Mouse (Mus musculus): ENCODE data around the gene Ado. TPM values are rescaled to one million over a fixed set of nuclear protein-coding genes. Genes with fewer than 3 reads are reported as not detected.
A peak's percentile ranks its signal among the peaks of the same experiment; 100 is the strongest.

Ado gene
- polyA plus RNA-seq, 1 experiment from 2014 or later = 51.9 TPM

DNA sequence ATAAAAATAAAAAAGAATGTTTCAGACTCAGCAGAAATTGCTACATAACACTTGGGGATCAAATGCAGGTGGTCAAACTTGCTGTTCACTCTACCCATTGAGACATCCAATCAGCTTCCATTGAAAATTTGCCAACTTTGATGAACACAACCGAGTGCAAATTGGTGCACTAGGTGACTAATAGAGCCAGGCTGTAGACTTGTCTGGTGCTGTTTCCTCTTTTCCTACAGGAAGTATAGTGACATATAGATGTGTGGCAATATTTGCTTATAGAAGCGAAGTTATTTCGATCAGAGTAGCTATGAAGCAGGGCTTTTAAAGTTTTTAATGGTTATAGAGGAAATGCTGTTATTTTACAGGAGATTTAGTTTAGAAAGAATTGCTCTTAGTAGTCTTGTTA lies 30.0 kb downstream of the Ado start:
- WGBS = 82% methylated on average over 3 of the region's 3 CpGs
- Histone ChIP-seq H3K27ac (ENCODE audit: low read length) (no peak overlapping the region), H3K4me2 (ENCODE audit: low read depth, low read length) (no peak overlapping the region), H3K27me3 (ENCODE audit: control insufficient read depth, insufficient read depth, low read length) (no peaks in the 10 kb centered on the region), H3K4me3 (replicated peaks; ENCODE audit: low read length) (no peak overlapping the region), H3K9ac (ENCODE audit: low read length) (no peak overlapping the region), H3K9me3 (replicated peaks; ENCODE audit: control insufficient read depth, low read length) (no peaks in the 10 kb centered on the region), H3K4me1 (ENCODE audit: control insufficient read depth, insufficient read depth, low read length) (no peaks in the 10 kb centered on the region), H3K36me3 (ENCODE audit: control insufficient read depth, insufficient read depth, low read length) (no peaks in the 10 kb centered on the region)
- ATAC-seq (ENCODE audit: insufficient read depth, low FRiP score) = no peak

DNA sequence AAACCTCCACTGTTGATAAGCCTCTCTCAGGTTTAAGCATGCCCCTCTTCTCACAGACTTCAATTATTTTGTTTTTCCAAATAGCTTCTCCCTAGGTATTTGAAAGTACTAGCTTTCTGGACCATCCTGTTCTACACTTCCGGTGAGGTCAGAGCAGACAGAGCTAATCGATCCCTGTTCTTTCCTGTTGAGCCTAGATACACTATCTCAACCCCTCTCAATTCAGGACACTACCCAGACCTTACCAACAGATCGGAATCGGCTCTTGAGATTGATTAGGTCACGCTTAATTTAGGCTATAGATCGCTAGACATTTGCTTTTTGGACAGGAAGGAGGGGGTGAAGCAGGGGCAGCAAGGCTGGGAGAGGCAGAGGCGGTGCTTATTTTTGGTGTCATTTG lies 35.9 kb downstream of the Ado start:
- WGBS = 70% methylated on average over 7 of the region's 7 CpGs
- H3K4me2 ChIP-seq (ENCODE audit: low read depth, low read length) = no peak overlapping the region

DNA sequence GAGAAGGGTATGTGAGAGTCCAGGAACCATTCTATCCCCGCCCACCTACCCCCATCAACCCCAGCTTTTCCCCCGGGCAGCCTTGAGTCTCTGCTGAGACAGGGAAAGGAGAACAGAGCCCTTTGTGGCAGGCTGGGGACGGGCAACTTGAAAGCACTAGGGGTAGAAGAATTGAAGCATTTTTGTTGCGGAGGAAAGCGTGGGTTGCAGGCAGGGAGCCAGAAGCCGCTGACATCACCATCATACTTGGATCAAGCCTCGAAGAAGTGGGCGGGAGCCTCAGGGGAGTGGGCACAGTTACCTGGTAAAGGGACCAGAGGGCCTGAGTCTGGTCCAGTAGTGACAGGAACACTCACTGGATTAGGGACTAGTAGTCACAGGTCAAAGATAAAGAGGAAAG lies 36.5 kb downstream of the Ado start:
- H3K27ac ChIP-seq (ENCODE audit: low read length) = no peak overlapping the region
- no peak for ATAC-seq (ENCODE audit: insufficient read depth, low FRiP score)
- H3K4me2 ChIP-seq (ENCODE audit: low read depth, low read length) = no peak overlapping the region
- no peaks in the 10 kb centered on the region for H3K36me3 ChIP-seq (ENCODE audit: control insufficient read depth, insufficient read depth, low read length)
- no peaks in the 10 kb centered on the region for H3K4me1 ChIP-seq (ENCODE audit: control insufficient read depth, insufficient read depth, low read length)
- H3K4me3 ChIP-seq (replicated peaks; ENCODE audit: low read length) = no peak overlapping the region
- no peaks in the 10 kb centered on the region for H3K9me3 ChIP-seq (replicated peaks; ENCODE audit: control insufficient read depth, low read length)
- H3K27me3 ChIP-seq (ENCODE audit: control insufficient read depth, insufficient read depth, low read length) = no peaks in the 10 kb centered on the region
- WGBS = 66% methylated on average over 8 of the region's 8 CpGs
- H3K9ac ChIP-seq (ENCODE audit: low read length) = no peak overlapping the region

More for the DNA sequence above, 35.9 kb downstream of the Ado start:
- Histone ChIP-seq H3K9ac (ENCODE audit: low read length) (no peak overlapping the region), H3K27me3 (ENCODE audit: control insufficient read depth, insufficient read depth, low read length) (no peaks in the 10 kb centered on the region), H3K4me3 (replicated peaks; ENCODE audit: low read length) (no peak overlapping the region), H3K9me3 (replicated peaks; ENCODE audit: control insufficient read depth, low read length) (no peaks in the 10 kb centered on the region), H3K36me3 (ENCODE audit: control insufficient read depth, insufficient read depth, low read length) (no peaks in the 10 kb centered on the region), H3K4me1 (ENCODE audit: control insufficient read depth, insufficient read depth, low read length) (no peaks in the 10 kb centered on the region), H3K27ac (ENCODE audit: low read length) (no peak overlapping the region)
- ATAC-seq (ENCODE audit: insufficient read depth, low FRiP score) = no peak

DNA sequence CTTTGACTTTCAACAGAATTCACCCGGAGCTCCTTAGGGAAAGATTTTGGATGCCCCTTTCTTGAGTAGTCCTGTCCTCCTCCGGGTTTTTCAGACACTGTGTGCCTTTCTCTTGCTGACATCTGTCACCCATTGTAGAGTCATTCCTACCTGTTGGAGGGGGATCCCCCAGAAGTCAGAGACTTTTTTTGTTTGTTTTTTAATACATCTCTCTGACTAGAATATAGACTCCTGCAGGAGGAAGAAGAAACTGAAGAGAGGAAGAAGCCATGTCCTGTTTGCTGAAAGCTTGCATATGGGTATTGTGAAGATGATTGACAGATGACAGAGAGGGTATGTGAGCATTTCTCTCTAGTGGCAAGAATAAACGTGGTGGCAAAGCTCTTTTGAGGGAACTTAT lies 43.5 kb downstream of the Ado start:
- H3K4me3 ChIP-seq (replicated peaks; ENCODE audit: low read length) = no peak overlapping the region
- no peak overlapping the region for H3K27ac ChIP-seq (ENCODE audit: low read length)
- H3K9me3 ChIP-seq (replicated peaks; ENCODE audit: control insufficient read depth, low read length) = no peaks in the 10 kb centered on the region
- ATAC-seq (ENCODE audit: insufficient read depth, low FRiP score) = no peak
- H3K4me2 ChIP-seq (ENCODE audit: low read depth, low read length) = no peak overlapping the region
- no peaks in the 10 kb centered on the region for H3K27me3 ChIP-seq (ENCODE audit: control insufficient read depth, insufficient read depth, low read length)
- H3K9ac ChIP-seq (ENCODE audit: low read length) = no peak overlapping the region
- WGBS = 69% methylated on average over 3 of the region's 3 CpGs
- no peaks in the 10 kb centered on the region for H3K36me3 ChIP-seq (ENCODE audit: control insufficient read depth, insufficient read depth, low read length)
- no peaks in the 10 kb centered on the region for H3K4me1 ChIP-seq (ENCODE audit: control insufficient read depth, insufficient read depth, low read length)

DNA sequence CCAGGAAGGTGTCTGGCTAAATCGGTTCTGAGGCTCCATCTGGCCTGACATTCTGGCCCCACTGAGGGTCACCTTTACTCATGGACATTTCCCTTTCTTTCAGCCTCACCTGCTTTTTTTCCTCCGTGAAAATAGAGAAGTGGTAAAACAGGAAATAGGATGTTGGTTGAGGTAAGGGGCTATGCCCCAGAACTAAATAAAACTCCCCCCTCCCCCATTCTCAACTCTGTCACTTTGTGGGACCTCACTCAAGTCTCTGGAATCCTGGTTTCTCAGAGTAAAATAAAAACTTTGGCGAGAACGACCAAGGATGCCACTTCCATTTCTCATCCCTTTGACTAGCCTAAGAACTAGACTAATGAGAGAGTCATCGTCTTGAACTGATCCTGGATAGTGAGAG lies 44.7 kb downstream of the Ado start:
- no peaks in the 10 kb centered on the region for H3K4me1 ChIP-seq (ENCODE audit: control insufficient read depth, insufficient read depth, low read length)
- no peaks in the 10 kb centered on the region for H3K9me3 ChIP-seq (replicated peaks; ENCODE audit: control insufficient read depth, low read length)
- no peak overlapping the region for H3K27ac ChIP-seq (ENCODE audit: low read length)
- H3K27me3 ChIP-seq (ENCODE audit: control insufficient read depth, insufficient read depth, low read length) = no peaks in the 10 kb centered on the region
- no peak for ATAC-seq (ENCODE audit: insufficient read depth, low FRiP score)
- H3K9ac ChIP-seq (ENCODE audit: low read length) = no peak overlapping the region
- H3K4me3 ChIP-seq (replicated peaks; ENCODE audit: low read length) = no peak overlapping the region
- 50% methylated on average over 5 of the region's 5 CpGs for WGBS
- H3K4me2 ChIP-seq (ENCODE audit: low read depth, low read length) = 0 out of 2 replicates have a peak overlapping the region, but pooled peaks have one; percentile 2
- no peaks in the 10 kb centered on the region for H3K36me3 ChIP-seq (ENCODE audit: control insufficient read depth, insufficient read depth, low read length)

DNA sequence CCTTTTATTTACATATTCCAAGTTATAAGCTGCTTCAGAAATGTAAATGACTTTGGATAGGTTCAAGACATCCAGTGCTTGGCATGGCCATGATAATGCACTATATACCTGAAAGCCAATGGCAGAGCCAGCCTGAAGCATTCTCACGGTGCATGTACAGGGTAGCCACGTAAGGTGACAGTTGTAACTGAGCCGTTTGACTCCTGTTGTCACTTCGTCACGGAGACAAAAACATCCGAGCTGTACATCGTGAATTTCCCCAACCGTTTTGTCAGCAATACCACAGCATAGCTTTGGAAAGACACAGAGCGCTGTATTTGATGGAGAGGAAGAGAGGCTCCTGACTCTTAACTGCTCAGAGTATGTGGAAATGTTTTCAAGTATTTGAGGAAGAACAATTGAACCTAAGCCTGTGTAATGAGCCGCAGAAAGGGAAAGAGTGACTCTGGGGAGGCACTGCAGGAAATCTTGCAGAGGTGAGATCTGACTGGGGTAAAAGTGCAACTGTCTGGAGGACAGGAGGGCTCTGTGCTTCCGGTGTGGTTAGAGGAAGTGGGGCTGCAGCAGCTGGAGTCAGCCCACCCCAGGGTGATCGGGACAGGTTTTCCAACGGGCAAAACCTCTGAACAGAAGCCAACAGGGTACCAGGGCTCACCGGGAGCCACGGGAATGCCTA lies 45.3 kb downstream of the Ado start:
- H3K27me3 ChIP-seq (ENCODE audit: control insufficient read depth, insufficient read depth, low read length) = no peaks in the 10 kb centered on the region
- H3K4me1 ChIP-seq (ENCODE audit: control insufficient read depth, insufficient read depth, low read length) = no peaks in the 10 kb centered on the region
- H3K9me3 ChIP-seq (replicated peaks; ENCODE audit: control insufficient read depth, low read length) = no peaks in the 10 kb centered on the region
- H3K4me3 ChIP-seq (replicated peaks; ENCODE audit: low read length) = no peak overlapping the region
- H3K27ac ChIP-seq (ENCODE audit: low read length) = no peak overlapping the region
- ATAC-seq (ENCODE audit: insufficient read depth, low FRiP score) = no peak
- no peaks in the 10 kb centered on the region for H3K36me3 ChIP-seq (ENCODE audit: control insufficient read depth, insufficient read depth, low read length)
- 0 out of 2 replicates have a peak overlapping the region, but pooled peaks have one; percentile 2 for H3K4me2 ChIP-seq (ENCODE audit: low read depth, low read length)
- no peak overlapping the region for H3K9ac ChIP-seq (ENCODE audit: low read length)
- WGBS = 54% methylated on average over 15 of the region's 15 CpGs

DNA sequence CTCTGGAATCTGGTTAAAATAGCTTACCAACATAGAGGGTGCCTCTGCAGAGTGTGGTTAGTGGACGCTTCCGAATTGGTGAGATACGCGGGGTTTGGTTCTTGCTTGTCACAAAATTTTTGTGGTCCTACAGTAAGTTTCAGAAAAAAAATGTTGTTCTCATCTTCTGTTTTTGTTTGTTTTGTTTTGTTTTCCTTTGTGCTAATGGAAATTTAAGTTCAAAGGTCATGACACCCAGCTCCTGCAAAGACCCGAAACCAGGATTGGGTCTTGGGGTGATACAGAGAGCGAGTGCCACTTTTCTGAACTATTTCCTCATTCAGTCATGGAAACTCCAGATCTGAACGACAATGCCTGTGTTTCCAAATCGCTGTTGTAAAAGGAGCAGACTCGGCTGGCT lies 50.8 kb downstream of the Ado start:
- Histone ChIP-seq H3K9ac (ENCODE audit: low read length) (no peak overlapping the region), H3K27ac (ENCODE audit: low read length) (no peak overlapping the region), H3K27me3 (ENCODE audit: control insufficient read depth, insufficient read depth, low read length) (no peaks in the 10 kb centered on the region), H3K4me1 (ENCODE audit: control insufficient read depth, insufficient read depth, low read length) (no peaks in the 10 kb centered on the region), H3K4me3 (replicated peaks; ENCODE audit: low read length) (no peak overlapping the region), H3K36me3 (ENCODE audit: control insufficient read depth, insufficient read depth, low read length) (no peaks in the 10 kb centered on the region), H3K4me2 (ENCODE audit: low read depth, low read length) (no peak overlapping the region), H3K9me3 (replicated peaks; ENCODE audit: control insufficient read depth, low read length) (no peaks in the 10 kb centered on the region)
- ATAC-seq (ENCODE audit: insufficient read depth, low FRiP score) = no peak
- WGBS = 90% methylated on average over 9 of the region's 9 CpGs

DNA sequence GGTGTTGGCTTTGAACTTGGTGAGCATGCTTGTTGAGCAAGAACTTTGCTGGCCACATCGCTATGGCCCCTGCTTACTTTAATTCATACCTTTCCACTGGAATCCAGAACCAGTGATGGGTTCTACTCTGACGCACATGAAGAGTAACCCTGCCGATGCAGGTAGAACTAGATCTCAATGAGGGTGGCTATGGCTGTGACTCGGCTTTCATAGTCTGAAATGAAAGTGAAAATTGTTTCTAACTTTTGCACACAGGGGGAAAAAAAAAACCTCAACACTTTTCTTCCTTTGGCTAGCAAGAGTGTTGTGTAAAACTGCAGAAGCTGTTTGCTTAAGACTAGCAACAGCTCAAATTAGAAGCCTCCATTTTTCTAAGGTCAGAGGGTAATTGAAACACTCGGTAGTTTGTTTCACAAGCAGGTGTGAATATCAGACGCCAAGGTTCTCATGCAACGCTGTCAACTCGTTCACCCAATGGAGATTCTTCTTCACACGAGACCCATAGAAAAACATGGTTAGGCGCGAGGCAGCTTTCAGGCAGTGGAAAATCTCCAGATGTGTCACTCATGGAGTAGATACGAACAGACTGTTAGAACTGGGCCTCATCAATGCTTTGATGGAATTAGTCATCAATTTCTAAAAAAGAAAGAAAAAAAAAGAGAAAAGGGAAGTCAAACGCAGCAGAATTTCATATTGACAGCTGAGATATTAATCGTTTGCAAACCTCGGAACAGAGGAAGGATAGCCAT lies 51.4 kb downstream of the Ado start:
- no peak for ATAC-seq (ENCODE audit: insufficient read depth, low FRiP score)
- Histone ChIP-seq H3K9me3 (replicated peaks; ENCODE audit: control insufficient read depth, low read length) (no peaks in the 10 kb centered on the region), H3K36me3 (ENCODE audit: control insufficient read depth, insufficient read depth, low read length) (no peaks in the 10 kb centered on the region), H3K27me3 (ENCODE audit: control insufficient read depth, insufficient read depth, low read length) (no peaks in the 10 kb centered on the region), H3K4me2 (ENCODE audit: low read depth, low read length) (no peak overlapping the region), H3K4me1 (ENCODE audit: control insufficient read depth, insufficient read depth, low read length) (no peaks in the 10 kb centered on the region), H3K9ac (ENCODE audit: low read length) (no peak overlapping the region), H3K4me3 (replicated peaks; ENCODE audit: low read length) (no peak overlapping the region), H3K27ac (ENCODE audit: low read length) (no peak overlapping the region)
- 87% methylated on average over 15 of the region's 15 CpGs for WGBS
